Mouse (Mus musculus) urinary bladder, postnatal 36 days (tissue): ENCODE measurements at regions not wholly inside any gene's neighbourhood (a gene's known extent, or its start where the extent isn't known, plus 50 kb on each side); places are given as distances from the start of the nearest gene placed in this dataset.

ENCODE experiments used
- DNase-seq, 2 experiments: peaks; one replicate each; pipeline ENCODE4 v3.0.0; 2022; ENCODE audit warnings: low spot score in 2 of 2, mixed read lengths in 1 of 2

GRCm38 (mm10) chr1:142838663-142839062 is 801.8 kb upstream of the B3galt2 start:
- DNase-seq: no peak

- peak; percentile 2 to 3 for DNase-seq
Observed at GRCm38 (mm10) chr1:142867024-142867700, 773.3 kb upstream of the B3galt2 start.

- DNase-seq: no peak
Observed at GRCm38 (mm10) chr1:142891842-142892241, 748.6 kb upstream of the B3galt2 start.

GRCm38 (mm10) chr1:142893156-142893555 is 747.3 kb upstream of the B3galt2 start:
- no peak for DNase-seq

GRCm38 (mm10) chr1:142894145-142894544 is 746.3 kb upstream of the B3galt2 start:
- DNase-seq: no peak

- DNase-seq: no peak
Observed at GRCm38 (mm10) chr1:142895081-142895480, 745.4 kb upstream of the B3galt2 start.

GRCm38 (mm10) chr1:142909907-142910306 is 730.6 kb upstream of the B3galt2 start:
- DNase-seq: no peak

GRCm38 (mm10) chr1:142956686-142957085 is 683.8 kb upstream of the B3galt2 start:
- DNase-seq: no peak

GRCm38 (mm10) chr1:142971475-142971874 is 669.0 kb upstream of the B3galt2 start:
- DNase-seq: no peak

GRCm38 (mm10) chr1:142973387-142973786 is 667.1 kb upstream of the B3galt2 start:
- DNase-seq: no peak

GRCm38 (mm10) chr1:142982994-142983393 is 657.5 kb upstream of the B3galt2 start:
- DNase-seq: no peak

GRCm38 (mm10) chr1:142983641-142984040 is 656.8 kb upstream of the B3galt2 start:
- DNase-seq: no peak

- no peak for DNase-seq
Observed at GRCm38 (mm10) chr1:142985516-142985915, 654.9 kb upstream of the B3galt2 start.

- DNase-seq: no peak
Observed at GRCm38 (mm10) chr1:143000216-143000615, 640.2 kb upstream of the B3galt2 start.

- no peak for DNase-seq
Observed at GRCm38 (mm10) chr1:143001112-143001511, 639.4 kb upstream of the B3galt2 start.

GRCm38 (mm10) chr1:143006045-143006444 is 634.4 kb upstream of the B3galt2 start:
- DNase-seq: no peak

- DNase-seq: no peak
Observed at GRCm38 (mm10) chr1:143019982-143020381, 620.5 kb upstream of the B3galt2 start.

- DNase-seq: no peak
Observed at GRCm38 (mm10) chr1:143053161-143053560, 587.3 kb upstream of the B3galt2 start.

GRCm38 (mm10) chr1:143053599-143053998 is 586.9 kb upstream of the B3galt2 start:
- no peak for DNase-seq

GRCm38 (mm10) chr1:143054451-143055024 is 585.9 kb upstream of the B3galt2 start:
- no peak for DNase-seq

GRCm38 (mm10) chr1:143060698-143061576 is 579.5 kb upstream of the B3galt2 start:
- no peak for DNase-seq

GRCm38 (mm10) chr1:143065493-143065892 is 575.0 kb upstream of the B3galt2 start:
- DNase-seq: no peak
